Mouse (Mus musculus) C2C12 (cell line): ENCODE results near the gene Sirpa. TPM values are rescaled to one million over a fixed set of nuclear protein-coding genes. Genes with fewer than 3 reads are reported as not detected.
A peak's percentile ranks its signal among the peaks of the same experiment; 100 is the strongest.

Experiments used
- H3K27me3 ChIP-seq: one replicate; pipeline ENCODE4 v1.6.1; 2011; ENCODE audit not compliant: control insufficient read depth, insufficient read depth, insufficient read length
- H3K36me3 ChIP-seq: one replicate; pipeline ENCODE4 v1.6.1; 2011; ENCODE audit not compliant: control insufficient read depth, insufficient read depth
- H3K4me3 ChIP-seq: one replicate; pipeline ENCODE4 v1.5.1; 2011; ENCODE audit warnings: mild to moderate bottlenecking, control low read depth; ENCODE audit not compliant: poor library complexity, insufficient read depth, severe bottlenecking
- H3K79me2 ChIP-seq: one replicate; pipeline ENCODE4 v1.6.1; 2011; ENCODE audit not compliant: control insufficient read depth, insufficient read depth
- H3K79me3 ChIP-seq: one replicate; pipeline ENCODE4 v1.6.1; 2011; ENCODE audit warnings: low read depth, control low read depth
- H3ac ChIP-seq: one replicate; pipeline ENCODE3; 2011; ENCODE audit warnings: low read depth; ENCODE audit not compliant: control insufficient read depth, insufficient read length
- CEBPB ChIP-seq: IDR thresholded peaks from one replicate; pipeline ENCODE4 v1.6.1; 2011; ENCODE audit warnings: low read depth, mild to moderate bottlenecking, control low read depth, moderate library complexity
- CTCF ChIP-seq: IDR thresholded peaks from one replicate; pipeline ENCODE4 v1.5.1; 2011; ENCODE audit not compliant: control insufficient read depth, insufficient read depth, insufficient read length
- FOSL1 ChIP-seq: IDR thresholded peaks from one replicate; pipeline ENCODE4 v1.8.0; 2011; ENCODE audit warnings: mild to moderate bottlenecking, low read length; ENCODE audit not compliant: poor library complexity, insufficient read depth, severe bottlenecking
- MAX ChIP-seq: IDR thresholded peaks from one replicate; pipeline ENCODE4 v1.6.1; 2011; ENCODE audit warnings: mild to moderate bottlenecking, control low read depth
- MYOD1 ChIP-seq: IDR thresholded peaks from one replicate; pipeline ENCODE4 v1.6.1; 2011; ENCODE audit warnings: low read depth; ENCODE audit not compliant: control insufficient read depth, insufficient read length
- MYOG ChIP-seq: IDR thresholded peaks from one replicate; pipeline ENCODE4 v1.6.1; 2011; ENCODE audit not compliant: control insufficient read depth, insufficient read length; ENCODE audit errors: extremely low read depth
- USF1 ChIP-seq: IDR thresholded peaks from one replicate; pipeline ENCODE4 v1.6.1; 2011; ENCODE audit warnings: low read depth, mild to moderate bottlenecking, control low read depth, moderate library complexity
- polyA plus RNA-seq: library from polyadenylated mRNA; unstranded; fragments of >200 nt; fragmentation: generic; extraction: Trizol; gene quantifications from one replicate; pipeline ENCODE4 v1.2.1, GENCODE M21; 2012; ENCODE audit warnings: missing spikeins

Sirpa gene
- polyA plus RNA-seq, 1 experiment, result 0.12 TPM

DNA sequence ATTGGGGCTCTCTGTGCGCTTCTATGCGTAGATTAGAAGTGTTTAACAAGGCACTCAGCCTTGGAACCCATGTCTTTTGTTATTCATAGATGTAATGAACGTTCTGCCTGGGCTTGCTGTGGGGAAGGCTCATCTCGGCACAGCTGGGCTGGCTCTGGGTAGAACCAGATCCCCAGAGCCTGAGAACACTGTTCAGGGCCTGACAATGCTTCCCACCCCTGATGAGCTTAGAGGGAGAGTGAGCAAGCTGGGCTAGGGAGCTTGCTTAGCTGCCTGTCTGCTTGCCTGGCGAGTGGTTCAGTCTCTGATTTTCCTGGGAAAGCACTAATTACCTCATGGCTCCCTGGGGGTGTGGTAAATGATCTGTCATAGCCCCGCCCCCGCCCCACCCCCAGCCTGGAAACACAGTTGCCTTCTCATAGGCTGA lies 4.8 kb upstream of the Sirpa start:
- H3ac ChIP-seq, result no peak overlapping the region
- no peaks in the 10 kb centered on the region for H3K79me3 ChIP-seq
- no peaks in the 10 kb centered on the region for H3K36me3 ChIP-seq
- no peak for TF ChIP-seq MYOD1
- TF ChIP-seq USF1, result no peak
- no peak for TF ChIP-seq FOSL1
- TF ChIP-seq CEBPB, result no peak
- TF ChIP-seq MAX, result no peak
- TF ChIP-seq MYOG, result no peak
- no peak for TF ChIP-seq CTCF
- H3K79me2 ChIP-seq, result no peaks in the 10 kb centered on the region
- H3K27me3 ChIP-seq, result peaks cover 24% of the 10 kb centered on the region
- H3K4me3 ChIP-seq, result no peak overlapping the region

DNA sequence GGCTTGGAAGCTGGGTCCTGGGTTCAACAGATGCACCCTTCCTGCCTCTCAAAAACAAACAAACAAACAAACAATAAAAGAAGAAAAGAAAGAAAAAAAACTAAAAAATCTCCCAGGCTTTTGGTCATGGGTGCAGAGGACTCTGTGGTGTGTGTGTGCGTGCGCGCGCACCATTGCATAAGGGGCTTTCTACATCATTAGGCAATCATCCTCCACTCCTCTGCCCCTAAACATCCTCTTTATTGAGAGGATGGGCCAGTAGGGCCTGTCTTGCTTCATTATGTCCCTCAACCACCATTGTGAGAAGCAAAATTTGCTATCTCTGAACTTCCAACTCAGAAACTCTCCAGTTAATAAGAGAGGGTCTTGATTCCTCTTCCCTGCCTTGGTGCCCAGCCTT lies 738 bp upstream of the Sirpa start:
- no peak overlapping the region for H3ac ChIP-seq
- H3K27me3 ChIP-seq, result peaks cover 52% of the 10 kb centered on the region
- no peaks in the 10 kb centered on the region for H3K36me3 ChIP-seq
- H3K4me3 ChIP-seq, result no peak overlapping the region
- no peak for TF ChIP-seq MAX
- no peak for TF ChIP-seq FOSL1
- TF ChIP-seq MYOG, result no peak
- TF ChIP-seq CEBPB, result no peak
- no peak for TF ChIP-seq CTCF
- no peak for TF ChIP-seq USF1
- no peak for TF ChIP-seq MYOD1
- no peaks in the 10 kb centered on the region for H3K79me2 ChIP-seq
- H3K79me3 ChIP-seq, result no peaks in the 10 kb centered on the region

DNA sequence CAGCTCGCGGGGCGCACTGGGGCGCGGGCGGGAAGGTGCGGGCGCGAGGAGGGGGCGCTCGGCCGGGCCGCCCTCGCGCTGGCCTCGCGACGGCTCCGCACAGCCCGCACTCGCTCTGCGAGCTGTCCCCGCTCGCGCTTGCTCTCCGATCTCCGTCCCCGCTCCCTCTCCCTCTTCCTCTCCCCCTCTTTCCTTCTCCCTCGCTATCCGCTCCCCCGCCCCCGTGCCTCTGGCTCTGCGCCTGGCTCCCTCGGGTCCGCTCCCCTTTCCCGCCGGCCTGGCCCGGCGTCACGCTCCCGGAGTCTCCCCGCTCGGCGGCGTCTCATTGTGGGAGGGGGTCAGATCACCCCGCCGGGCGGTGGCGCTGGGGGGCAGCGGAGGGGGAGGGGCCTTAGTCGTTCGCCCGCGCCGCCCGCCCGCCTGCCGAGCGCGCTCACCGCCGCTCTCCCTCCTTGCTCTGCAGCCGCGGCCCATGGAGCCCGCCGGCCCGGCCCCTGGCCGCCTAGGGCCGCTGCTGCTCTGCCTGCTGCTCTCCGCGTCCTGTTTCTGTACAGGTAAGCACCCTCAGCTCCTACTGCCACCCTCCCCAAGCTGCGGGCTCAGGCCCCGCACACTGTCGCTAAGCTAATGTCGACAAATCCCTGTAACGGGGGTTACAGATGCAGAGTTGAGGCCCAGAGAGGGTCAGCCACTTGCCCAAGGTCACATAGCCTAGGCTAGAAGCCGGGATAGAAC lies 673 bp downstream of the Sirpa start:
- TF ChIP-seq MYOD1 (no peak), USF1 (no peak), CEBPB (no peak), MYOG (no peak), MAX (no peak), CTCF (no peak), FOSL1 (no peak)
- no peak overlapping the region for H3K4me3 ChIP-seq
- peaks cover 52% of the 10 kb centered on the region for H3K27me3 ChIP-seq
- H3K36me3 ChIP-seq, result no peaks in the 10 kb centered on the region
- H3K79me3 ChIP-seq, result no peaks in the 10 kb centered on the region
- H3ac ChIP-seq, result peak overlapping the region; percentile 32
- H3K79me2 ChIP-seq, result no peaks in the 10 kb centered on the region

DNA sequence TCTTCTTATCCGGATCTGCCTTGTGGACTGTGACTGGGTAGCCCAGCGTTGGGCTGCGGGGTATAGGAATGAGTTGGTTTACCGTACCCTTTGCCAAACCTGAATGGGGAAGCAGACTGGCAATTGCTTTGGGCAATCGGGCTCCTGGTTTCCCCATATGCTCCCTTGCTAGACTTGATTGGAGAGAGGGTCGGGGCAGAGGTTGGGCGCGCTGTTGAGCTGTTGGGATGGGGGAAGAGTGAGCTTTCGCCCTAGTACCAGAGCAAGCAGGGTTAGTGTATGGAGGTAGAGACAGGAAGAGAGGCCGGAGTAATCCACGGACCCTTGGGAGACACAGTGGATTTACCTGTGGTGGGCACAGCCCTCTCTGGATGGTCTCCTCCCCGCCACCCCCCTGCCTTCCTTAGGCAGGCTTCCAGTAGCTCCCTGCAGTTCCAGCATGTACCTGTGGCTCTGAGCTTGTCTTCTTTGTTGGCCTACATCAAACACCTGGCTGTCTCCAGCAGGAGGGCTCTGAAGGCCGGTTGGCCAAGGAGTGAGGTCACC lies 1.3 kb downstream of the Sirpa start:
- Histone ChIP-seq H3K79me3 (no peaks in the 10 kb centered on the region), H3ac (no peak overlapping the region), H3K79me2 (no peaks in the 10 kb centered on the region), H3K36me3 (no peaks in the 10 kb centered on the region), H3K4me3 (no peak overlapping the region), H3K27me3 (peaks cover 52% of the 10 kb centered on the region)
- TF ChIP-seq MYOD1, result no peak

DNA sequence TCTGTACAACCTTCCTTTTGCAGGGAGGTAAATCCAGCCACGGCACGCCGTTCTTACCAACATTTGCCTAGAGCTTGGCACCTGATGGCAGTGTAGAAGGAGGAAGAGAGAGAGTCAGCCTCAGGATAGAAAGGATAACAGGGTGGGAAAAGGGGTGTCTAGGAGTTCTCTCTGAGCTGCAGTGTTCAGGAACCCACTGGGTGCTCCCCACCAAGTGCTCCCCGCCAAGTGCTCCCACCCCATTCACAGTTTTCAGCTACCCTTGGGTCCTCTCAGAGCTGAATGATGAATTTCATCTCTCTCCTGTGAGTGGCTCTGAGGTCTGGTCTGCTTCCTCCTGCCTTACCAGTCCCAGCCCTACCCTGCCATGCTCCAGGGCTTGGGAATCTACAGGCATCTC lies 1.9 kb downstream of the Sirpa start:
- Histone ChIP-seq H3K4me3 (no peak overlapping the region), H3K36me3 (no peaks in the 10 kb centered on the region), H3K79me2 (no peaks in the 10 kb centered on the region), H3K27me3 (peaks cover 51% of the 10 kb centered on the region), H3K79me3 (no peaks in the 10 kb centered on the region), H3ac (no peak overlapping the region)
- TF ChIP-seq CEBPB (no peak), CTCF (no peak), FOSL1 (no peak), MYOG (no peak), MAX (no peak), USF1 (no peak)

DNA sequence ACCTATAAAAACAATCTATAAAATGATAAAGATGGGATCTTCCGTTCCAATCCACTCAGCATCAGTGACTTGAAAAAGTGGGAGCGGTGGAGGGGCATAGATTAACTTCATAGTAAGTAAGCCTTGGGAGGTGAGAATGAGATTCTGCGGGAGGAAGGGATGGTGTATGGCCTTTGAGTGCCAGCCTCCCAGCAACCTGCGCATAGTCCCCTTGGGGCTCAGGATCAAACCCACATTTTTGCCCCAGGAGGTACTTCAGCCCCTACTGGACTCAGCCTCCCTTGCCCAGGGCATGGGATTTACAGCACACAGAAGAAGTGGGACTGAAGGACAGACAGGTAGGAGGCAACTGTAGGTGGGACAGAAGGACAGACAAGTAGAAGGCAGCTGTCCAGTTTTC lies 2.6 kb downstream of the Sirpa start:
- H3K27me3 ChIP-seq, result peaks cover 52% of the 10 kb centered on the region
- no peaks in the 10 kb centered on the region for H3K36me3 ChIP-seq
- H3ac ChIP-seq, result no peak overlapping the region
- H3K79me2 ChIP-seq, result no peaks in the 10 kb centered on the region
- no peaks in the 10 kb centered on the region for H3K79me3 ChIP-seq
- TF ChIP-seq CTCF, result no peak
- TF ChIP-seq CEBPB, result no peak
- no peak for TF ChIP-seq FOSL1
- no peak for TF ChIP-seq MAX
- TF ChIP-seq USF1, result no peak
- no peak for TF ChIP-seq MYOG
- TF ChIP-seq MYOD1, result no peak
- no peak overlapping the region for H3K4me3 ChIP-seq
